Mouse (Mus musculus) liver, postnatal 0 days (tissue): ENCODE measurements around the gene Wnt5b.

Experiments
- CTCF ChIP-seq: sonication (generic); IDR thresholded peaks from 2 replicates; pipeline ENCODE4 v1.5.1; 2016; ENCODE audit warnings: antibody characterized with exemption, low read depth
- EP300 ChIP-seq: IDR thresholded peaks from 2 replicates; pipeline ENCODE4 v1.6.1; 2016; ENCODE audit warnings: antibody characterized with exemption, low read depth, mild to moderate bottlenecking

- TF ChIP-seq CTCF (no peak), EP300 (no peak)
These were observed 57.1 kb downstream of the Wnt5b start for GRCm38 (mm10) chr6:119487085-119487458.
